Mouse (Mus musculus) lung, postnatal 0 days (tissue): ENCODE results near the gene Zc3h7a.

Experiments
- CTCF ChIP-seq: IDR thresholded peaks from 2 replicates; pipeline ENCODE4 v1.5.1; 2016; ENCODE audit warnings: antibody characterized with exemption, mild to moderate bottlenecking
- EP300 ChIP-seq: IDR thresholded peaks from 2 replicates; pipeline ENCODE4 v1.6.1; 2016; ENCODE audit warnings: antibody characterized with exemption, mild to moderate bottlenecking, control low read depth

DNA sequence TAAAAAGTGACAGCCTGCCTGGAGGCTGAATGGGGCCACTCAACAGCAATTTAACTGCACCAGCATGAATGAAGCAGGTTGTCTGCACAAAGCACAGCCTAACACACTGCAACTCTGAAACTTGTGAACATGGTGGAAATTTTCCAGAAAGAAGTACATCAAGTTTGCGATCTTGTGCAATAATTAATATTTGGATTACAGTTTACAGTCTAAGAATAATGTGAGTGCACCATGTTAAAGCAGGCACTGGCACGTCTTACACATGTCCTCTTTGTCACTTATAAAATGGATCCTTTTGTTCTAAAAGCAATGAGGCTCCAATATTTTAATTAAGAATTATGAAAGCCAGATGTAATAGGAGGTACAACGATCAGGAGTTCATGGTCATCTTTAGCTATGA, 78.9 kb downstream of the Zc3h7a start:
- TF ChIP-seq CTCF, result no peak
- no peak for TF ChIP-seq EP300
